28 mouse cellular contexts compared by ENCODE assay signal in genomic region chr7:107507920-107508319, GRCm38 (mm10). TPM values are rescaled to one million over a fixed set of nuclear protein-coding genes. Genes with fewer than 3 reads are reported as not detected.
DNase-seq lines count a peak whose midpoint lies in the region; ATAC-seq lines count a peak whose summit lies in the region.
"Had no signal": no experiment of that assay in that cellular context is flagged by ENCODE, and none has a peak within 500 bp of the region (broad histone marks: within the 10 kb centered on the region; RNA-seq: fewer than 3 reads in every experiment).

No protein-coding gene starts in this region.

- H3K4me3 ChIP-seq in intestine, embryonic 16.5 days (ENCODE audit: low read length): no peak overlapping the region
- H3K4me3 ChIP-seq: embryonic facial prominence, embryonic 10.5 days; embryonic facial prominence, embryonic 13.5 days; erythroblast, embryonic 14.5 days; forebrain, embryonic 12.5 days; forebrain, embryonic 15.5 days; heart, adult 2 months; hindbrain, embryonic 10.5 days; hindbrain, embryonic 13.5 days had no signal

- 85% methylated on average over 3 of the region's 3 CpGs for WGBS in intestine, embryonic 16.5 days

- peak; percentile 37 to 51 for DNase-seq in adrenal gland, adult (ENCODE audit: inconsistent age in 2 of 2, low spot score in 1 of 2)
- no peak for DNase-seq in adrenal gland, postnatal 4 days (ENCODE audit: low spot score in 2 of 2)
- DNase-seq in adrenal gland, postnatal 14 days: peak; percentile 12
- no peak for DNase-seq in adrenal gland, postnatal 25 days
- DNase-seq in frontal cortex, adult 2 months (ENCODE audit: extremely low spot score in 1 of 2, low spot score in 1 of 2): no peak
- DNase-seq: cerebellum, adult 11-12 months; cerebellum, adult 8-10 months; cerebellum, postnatal 10 days; cerebellum, postnatal 36 days; embryo, embryonic 11 days; gastrocnemius, postnatal 10 days; gastrocnemius, postnatal 36 days; heart, adult 2 months; heart, postnatal 36 days; kidney, adult 11 months; kidney, adult 8-10 months had no signal

- ATAC-seq in intestine, embryonic 16.5 days: 0 out of 2 replicates have a peak, but pooled peaks have one; percentile 50
- ATAC-seq: activated CD4-positive, CD25-positive, alpha-beta regulatory T cell, adult 4 months; forebrain, embryonic 15.5 days; hindbrain, embryonic 16.5 days had no signal

- H3K4me1 ChIP-seq in intestine, embryonic 16.5 days (ENCODE audit: control insufficient read depth, insufficient read depth, low read length): no peaks in the 10 kb centered on the region
- H3K4me1 ChIP-seq: embryonic facial prominence, embryonic 10.5 days; hindbrain, embryonic 10.5 days had no signal

- H3K27me3 ChIP-seq in intestine, embryonic 16.5 days (replicated peaks; ENCODE audit: control insufficient read depth, insufficient read depth, low read length): no peaks in the 10 kb centered on the region
- H3K27me3 ChIP-seq: embryonic facial prominence, embryonic 13.5 days; forebrain, embryonic 12.5 days; forebrain, embryonic 15.5 days; hindbrain, embryonic 13.5 days had no signal

- no peaks in the 10 kb centered on the region for H3K36me3 ChIP-seq in intestine, embryonic 16.5 days (ENCODE audit: control insufficient read depth, insufficient read depth, low read length)
- H3K36me3 ChIP-seq: embryonic facial prominence, embryonic 10.5 days; embryonic facial prominence, embryonic 13.5 days; forebrain, embryonic 12.5 days; forebrain, embryonic 15.5 days; hindbrain, embryonic 10.5 days; hindbrain, embryonic 13.5 days had no signal

- H3K27ac ChIP-seq in intestine, embryonic 16.5 days (ENCODE audit: low read length): no peak overlapping the region
- H3K27ac ChIP-seq: embryonic facial prominence, embryonic 10.5 days; embryonic facial prominence, embryonic 13.5 days; forebrain, embryonic 12.5 days; forebrain, embryonic 15.5 days; heart, adult 2 months; hindbrain, embryonic 10.5 days; hindbrain, embryonic 13.5 days had no signal

- no peak overlapping the region for H3K9ac ChIP-seq in intestine, embryonic 16.5 days (ENCODE audit: low read depth, low read length)
- H3K9ac ChIP-seq: embryonic facial prominence, embryonic 13.5 days; forebrain, embryonic 12.5 days; forebrain, embryonic 15.5 days; hindbrain, embryonic 13.5 days had no signal

- no peaks in the 10 kb centered on the region for H3K9me3 ChIP-seq in intestine, embryonic 16.5 days (ENCODE audit: control insufficient read depth, low read length)
- H3K9me3 ChIP-seq: embryonic facial prominence, embryonic 10.5 days; embryonic facial prominence, embryonic 13.5 days; forebrain, embryonic 12.5 days; forebrain, embryonic 15.5 days; hindbrain, embryonic 10.5 days; hindbrain, embryonic 13.5 days had no signal

- no peak overlapping the region for H3K4me2 ChIP-seq in intestine, embryonic 16.5 days (ENCODE audit: low read depth, low read length)
- H3K4me2 ChIP-seq: embryonic facial prominence, embryonic 13.5 days; forebrain, embryonic 12.5 days; forebrain, embryonic 15.5 days; heart, embryonic 11.5 days; hindbrain, embryonic 13.5 days had no signal

RNA-seq across cellular contexts. Expression of gene Olfml1, which starts 59.3 kb away (rescaled TPM):
- 10 to 100 TPM; 15.3 to 16.9 TPM for total RNA-seq in adrenal gland, postnatal 4 days (2021)
- 7.5 and 7.8 TPM in 2 replicates for total RNA-seq in adrenal gland, postnatal 14 days (2021)
- 3.7 and 4.9 TPM in 2 replicates for total RNA-seq in adrenal gland, postnatal 25 days (2021)
- 9.6 and 11.1 TPM in 2 replicates for polyA plus RNA-seq in intestine, embryonic 16.5 days (2015; fragmentation: Nextera tagmentation; extraction: Ambion mirVana)
- polyA plus RNA-seq in frontal cortex, adult 2 months (2012; rRNA removed): 10.2 and 10.8 TPM in 2 replicates
- total RNA-seq: granulocyte monocyte progenitor cell, adult 5-6 weeks had no signal
- polyA plus RNA-seq: activated CD4-positive, CD25-positive, alpha-beta regulatory T cell, adult 4 months; erythroblast, embryonic 14.5 days had no signal

Comparison
In these comparisons a context has a peak if more than half of its experiments do, and no peak if none do; other contexts are left out.
1. DNase-seq: peak in adrenal gland, adult (2 of 2) and adrenal gland, postnatal 14 days (single experiment); none in adrenal gland, postnatal 4 days (0 of 2), adrenal gland, postnatal 25 days (single experiment) and frontal cortex, adult 2 months (0 of 2).